Mouse (Mus musculus) retina, embryonic 14.5 days (tissue): ENCODE data around the gene Zswim7.
A peak's percentile ranks its signal among the peaks of the same experiment; 100 is the strongest.

Experiments
- DNase-seq: peaks from one replicate; pipeline ENCODE4 v3.0.0-alpha.2; 2015; ENCODE audit warnings: low spot score

Gene Zswim7

DNA sequence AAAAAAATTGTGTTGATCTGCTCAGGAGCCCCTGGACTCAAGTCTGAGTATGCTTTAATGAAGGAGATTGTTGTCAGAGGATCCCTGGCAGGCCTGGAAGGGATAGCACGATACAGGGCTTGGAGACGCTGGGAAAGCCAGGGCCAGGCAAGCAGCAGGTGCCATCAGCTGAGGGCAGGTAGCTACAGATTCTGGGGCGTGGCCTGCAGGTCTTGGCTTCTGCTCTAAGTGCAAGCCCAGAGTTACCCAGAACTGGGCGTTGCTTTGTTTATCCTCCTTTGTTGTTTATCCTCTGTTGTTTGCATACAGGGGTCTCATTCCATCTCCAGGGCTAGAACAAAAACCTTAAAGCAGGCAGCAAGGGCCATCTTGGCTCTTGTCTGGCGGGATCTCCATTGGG lies 27.8 kb downstream of the Zswim7 start:
- DNase-seq: no peak

DNA sequence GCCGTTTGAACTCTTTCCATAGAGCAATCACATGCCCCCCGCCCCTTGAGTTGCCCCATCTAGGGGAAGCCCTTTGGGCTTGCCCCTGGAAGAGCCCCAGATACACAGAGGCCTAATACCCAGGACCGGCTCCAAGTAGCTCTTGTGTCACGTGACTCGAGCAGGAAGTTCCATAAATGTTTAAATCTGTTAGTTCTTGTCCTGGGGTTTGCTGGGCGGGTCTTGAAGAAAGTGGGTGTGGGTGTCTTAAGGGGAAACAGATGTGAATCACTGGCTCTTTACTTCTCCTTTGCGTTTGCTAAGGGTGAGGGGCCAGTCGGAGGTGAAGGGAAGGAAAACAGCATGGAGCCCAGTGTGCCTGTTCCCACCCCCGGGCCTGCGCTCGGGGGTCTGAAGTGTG lies 30.1 kb downstream of the Zswim7 start:
- DNase-seq: no peak

DNA sequence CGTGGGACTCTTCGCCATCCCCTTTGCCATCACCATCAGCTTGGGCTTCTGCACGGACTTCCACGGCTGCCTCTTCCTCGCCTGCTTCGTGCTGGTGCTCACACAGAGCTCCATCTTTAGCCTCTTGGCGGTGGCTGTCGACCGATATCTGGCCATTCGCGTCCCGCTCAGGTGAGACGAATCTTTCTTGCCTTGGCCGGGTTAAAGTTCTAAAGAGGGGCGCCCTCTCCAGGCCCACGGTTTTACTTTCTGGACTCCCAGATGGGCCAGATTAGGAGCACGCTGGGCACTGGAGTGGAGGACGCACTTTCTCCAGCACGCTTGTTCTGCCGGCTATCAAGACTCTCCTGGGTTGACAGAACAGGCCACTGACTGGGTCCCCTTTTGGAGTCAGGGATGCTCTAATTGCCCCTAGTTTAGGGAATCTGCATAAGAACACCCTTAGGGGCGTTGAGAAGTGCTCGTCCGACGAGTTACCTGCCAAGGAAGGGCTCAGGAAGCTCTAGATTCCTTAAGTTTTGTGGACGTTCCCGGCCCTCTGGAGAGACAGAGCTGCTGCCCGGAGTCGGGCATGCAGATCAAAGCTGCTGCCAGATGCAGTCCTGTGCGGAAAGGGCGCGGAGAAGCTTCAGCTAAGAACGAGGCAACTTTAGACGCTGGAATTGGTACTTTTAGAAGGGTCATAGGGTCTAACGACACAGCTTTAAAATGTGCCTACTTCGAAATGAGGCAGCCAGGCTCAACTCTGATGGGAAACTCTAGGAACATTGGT lies 31.7 kb downstream of the Zswim7 start:
- no peak for DNase-seq

GRCm38 (mm10) chr11:62248401-62249244 lies 32.6 kb downstream of the Zswim7 start, which contains the start of gene Adora2b:
Adora2b (plus strand) TSS chr11:62248984.
- DNase-seq: peak; percentile 94

- no peak for DNase-seq
Measured at GRCm38 (mm10) chr11:62247759-62248400, 33.3 kb downstream of the Zswim7 start.

GRCm38 (mm10) chr11:62244471-62244870 lies 36.7 kb downstream of the Zswim7 start:
- DNase-seq: no peak

- no peak for DNase-seq
Measured at GRCm38 (mm10) chr11:62243871-62244270, 37.3 kb downstream of the Zswim7 start.

GRCm38 (mm10) chr11:62240631-62241261 lies 40.4 kb downstream of the Zswim7 start:
- DNase-seq: no peak

DNA sequence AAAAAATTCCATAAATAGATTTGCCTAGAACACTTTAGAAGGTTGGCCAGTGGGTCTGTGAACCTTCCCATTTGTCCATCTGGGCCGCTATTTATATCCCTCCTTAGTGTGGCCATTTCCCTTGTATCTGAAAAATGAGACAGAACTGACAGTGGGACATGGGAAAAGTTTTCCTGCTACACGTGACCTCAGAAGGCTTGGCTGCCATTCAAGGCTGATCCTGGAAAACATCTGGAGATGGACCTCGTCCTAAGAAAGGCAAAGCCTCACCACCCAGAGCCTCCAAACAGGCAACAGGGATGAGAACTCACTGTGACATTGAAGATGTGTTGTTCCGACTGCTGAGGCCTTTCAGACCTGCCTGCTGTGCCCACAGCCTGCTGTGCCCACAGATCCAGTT lies 56.4 kb downstream of the Zswim7 start:
- DNase-seq: no peak

- DNase-seq: no peak
Measured at GRCm38 (mm10) chr11:62223962-62224361, 57.2 kb downstream of the Zswim7 start.

- no peak for DNase-seq
Measured at GRCm38 (mm10) chr11:62223416-62223815, 57.8 kb downstream of the Zswim7 start.

DNA sequence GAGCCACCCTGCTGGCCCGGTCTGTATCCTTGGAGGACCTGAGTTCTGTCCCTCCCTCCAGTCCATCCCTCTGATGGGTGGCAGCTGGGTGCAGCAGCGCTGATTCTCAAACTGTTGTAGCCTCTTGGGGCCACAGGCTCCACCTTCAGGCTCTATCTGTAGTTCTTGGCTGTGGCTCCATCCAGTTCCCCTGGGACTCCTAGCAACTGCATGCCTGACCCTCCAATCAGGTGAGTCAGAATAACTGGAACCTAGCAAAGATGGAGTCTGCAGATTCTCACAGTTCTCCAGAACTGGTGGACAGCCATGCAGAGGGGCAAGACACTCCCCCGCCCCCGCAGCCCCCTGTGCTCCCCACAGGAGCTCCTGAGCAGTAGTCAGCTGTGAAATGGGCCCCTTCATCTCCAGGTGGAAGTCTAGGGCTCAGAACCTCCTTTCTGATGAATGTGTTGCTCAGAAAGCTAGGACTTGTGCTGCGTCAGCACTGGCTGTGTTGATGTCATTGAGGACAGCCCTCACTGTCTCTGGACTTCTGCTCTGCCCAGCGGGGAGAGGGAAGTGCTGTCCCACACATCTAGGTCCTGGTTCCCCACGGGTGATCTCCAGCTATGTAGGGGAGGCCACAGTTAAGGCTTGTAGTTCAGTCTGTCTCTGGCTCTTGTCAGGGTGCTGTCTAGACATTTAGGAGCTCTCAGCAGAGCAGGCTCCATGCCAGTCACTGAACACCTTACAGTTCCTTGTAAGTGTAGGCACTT lies 60.2 kb downstream of the Zswim7 start:
- DNase-seq: no peak

DNA sequence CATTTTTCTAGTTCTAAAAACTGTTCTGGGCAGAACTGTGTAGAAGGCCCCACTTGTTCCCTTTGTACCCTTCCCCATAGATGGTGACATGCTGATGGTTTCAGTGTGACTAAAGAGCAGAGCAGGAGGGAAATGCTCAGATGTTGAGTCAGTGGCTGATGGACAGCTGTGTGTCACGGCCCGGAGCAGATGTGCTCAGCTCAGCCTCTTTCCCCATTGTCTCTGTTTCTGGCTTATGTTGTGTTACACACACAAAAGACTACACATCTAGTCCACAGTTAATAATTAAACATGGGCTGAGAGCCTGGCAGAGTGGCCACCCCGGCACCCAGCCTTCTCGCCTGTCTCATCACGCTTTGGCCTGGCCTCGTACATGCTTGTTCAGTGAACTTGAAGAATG lies 63.4 kb downstream of the Zswim7 start:
- DNase-seq: peak; percentile 28
